Mouse (Mus musculus): ENCODE data around the gene B4galt2.

DNA sequence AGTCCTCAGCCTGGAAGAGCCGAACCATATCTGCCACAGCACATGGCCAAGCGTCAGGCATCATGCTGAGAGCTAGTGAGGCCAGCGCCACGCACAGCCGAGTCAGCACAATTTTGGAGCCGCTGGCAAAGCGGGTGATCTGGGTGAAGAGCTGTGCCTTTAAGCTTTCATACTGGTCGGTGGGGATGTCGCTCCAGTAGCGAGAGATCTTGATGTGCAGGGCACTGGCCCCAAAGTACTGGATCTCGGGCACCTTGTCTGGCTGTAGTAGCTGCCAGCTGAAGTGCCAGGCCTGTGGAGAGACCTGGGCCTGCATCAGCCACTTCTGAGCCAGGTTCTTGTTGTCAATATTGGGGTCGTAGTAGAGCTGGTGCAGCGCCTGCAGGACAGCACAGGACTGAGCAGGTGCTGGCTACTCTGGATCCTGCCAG lies 28.9 kb upstream of the B4galt2 start:
- TF ChIP-seq CTCF (IDR thresholded peaks at IDR 0.05; ENCODE audit: control insufficient read depth, insufficient read depth, insufficient read length) (no peak), USF1 (IDR thresholded peaks at IDR 0.05; ENCODE audit: low read depth) (no peak), MYOG (IDR thresholded peaks at IDR 0.05; ENCODE audit: control insufficient read depth, extremely low read depth, insufficient read length) (no peak), FOSL1 (IDR thresholded peaks at IDR 0.05; ENCODE audit: insufficient read depth, low read length, poor library complexity, severe bottlenecking) (no peak), MAX (IDR thresholded peaks at IDR 0.05) (no peak)

Measured in C2C12 (cell line).